Mouse (Mus musculus): ENCODE data around the gene Gpatch4. TPM values are rescaled to one million over a fixed set of nuclear protein-coding genes. Genes with fewer than 3 reads are reported as not detected.
A peak's percentile ranks its signal among the peaks of the same experiment; 100 is the strongest.

Gene Gpatch4
- total and polyA plus RNA-seq, 3 experiments: 105 to 240 (median 135) TPM

DNA sequence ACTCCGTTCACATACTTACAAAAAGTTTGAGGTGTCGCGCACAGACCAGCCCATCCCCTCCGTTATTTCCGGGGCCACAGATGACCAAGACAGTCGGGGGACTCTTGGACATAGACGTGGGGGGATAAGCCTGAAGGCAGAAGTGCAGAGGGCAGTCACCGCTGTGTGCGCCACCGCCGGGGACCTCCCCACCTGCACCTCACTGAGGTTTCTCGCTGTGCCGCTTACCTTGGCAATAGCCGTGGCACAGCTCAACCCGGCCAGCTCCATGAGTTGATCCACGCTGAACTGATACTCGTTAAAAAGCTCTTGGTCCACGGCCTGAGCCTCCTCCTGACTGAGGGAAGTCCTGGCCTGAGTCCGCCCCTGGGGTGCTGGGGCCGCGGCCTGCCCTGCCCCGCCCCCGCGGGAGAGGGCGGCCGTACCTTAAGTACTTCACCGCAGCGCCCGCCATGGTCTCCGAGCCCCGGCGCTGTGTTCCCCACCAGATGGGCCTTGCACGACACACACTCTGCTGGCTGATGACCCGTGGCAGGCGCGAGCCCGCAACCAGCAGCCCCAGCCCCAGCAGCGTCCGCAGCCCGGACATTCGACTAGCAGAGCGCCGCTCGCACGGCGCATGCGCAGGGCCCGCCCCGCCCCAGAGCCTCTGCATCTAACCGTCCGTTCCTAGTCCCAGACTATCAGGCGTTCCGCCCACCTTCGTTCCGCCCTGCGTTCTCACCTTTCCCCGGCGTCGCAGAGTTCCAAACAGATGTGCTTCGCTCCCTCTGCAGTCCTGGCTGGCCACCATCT lies 15.2 kb downstream of the Gpatch4 start, which contains the start of gene Naxe (continued):
- peak; percentile 89; the same call in 1 of the 2 replicates for TF ChIP-seq MAZ (IDR thresholded peaks at IDR 0.05; ENCODE audit: low read depth, low read length)
- TF ChIP-seq NELFE (IDR thresholded peaks at IDR 0.05; ENCODE audit: low read depth, low read length): peak; percentile 97
- peak; percentile 15 for TF ChIP-seq POLR2AphosphoS2 (IDR thresholded peaks at IDR 0.05; ENCODE audit: low read length)
- TF ChIP-seq SIN3A (IDR thresholded peaks at IDR 0.05; ENCODE audit: low read length): peak; percentile 91
- no peak for TF ChIP-seq JUND (IDR thresholded peaks at IDR 0.05; ENCODE audit: low read depth, low read length)
- peak; percentile 75 for TF ChIP-seq MXI1 (IDR thresholded peaks at IDR 0.05; ENCODE audit: low read depth, low read length)
- peak; percentile 46; the same call in 1 of the 2 replicates for TF ChIP-seq MYB (IDR thresholded peaks at IDR 0.05; ENCODE audit: low read depth, low read length)
- TF ChIP-seq USF2 (IDR thresholded peaks at IDR 0.05; ENCODE audit: borderline replicate concordance in 1 of 2, insufficient read depth in 1 of 2, low read depth in 1 of 2, low read length in 2 of 2): no peak
- peak; percentile 91; the same call in 1 of the 2 replicates for TF ChIP-seq ZMIZ1 (IDR thresholded peaks at IDR 0.05; ENCODE audit: low read depth, low read length)
- TF ChIP-seq ELF1 (IDR thresholded peaks at IDR 0.05; ENCODE audit: low read depth, low read length): peak; percentile 65; the same call in 1 of the 2 replicates
- peak in 1 of 2 experiments; percentile 52; a peak in 2 of 4 replicates for TF ChIP-seq EP300 (IDR thresholded peaks at IDR 0.05; ENCODE audit: low read depth in 1 of 2, low read length in 2 of 2)
- TF ChIP-seq UBTF (IDR thresholded peaks at IDR 0.05; ENCODE audit: borderline replicate concordance, insufficient read depth, low read depth, low read length): peak; percentile 98

- Histone ChIP-seq H3K4me1 (ENCODE audit: control insufficient read depth in 1 of 2, insufficient read depth in 2 of 2, low read length in 2 of 2) (no peaks in the 10 kb centered on the region), H3K36me3 (ENCODE audit: control insufficient read depth in 1 of 2, insufficient read depth in 2 of 2, low read length in 2 of 2) (no peaks in the 10 kb centered on the region), H3K9ac (ENCODE audit: control insufficient read depth, low read depth, low read length, poor library complexity, severe bottlenecking) (no peak overlapping the region), H3K79me2 (ENCODE audit: control insufficient read depth, insufficient read depth, low read length, poor library complexity) (no peaks in the 10 kb centered on the region), H3K27me3 (ENCODE audit: control insufficient read depth in 1 of 2, insufficient read depth in 2 of 2, low read length in 2 of 2) (peaks cover 4 to 7% of the 10 kb centered on the region in 2 experiments), H3K4me3 (ENCODE audit: control insufficient read depth in 1 of 2, insufficient read depth in 1 of 2, low read depth in 2 of 2, low read length in 2 of 2) (no peak overlapping the region), H3K9me3 (replicated peaks; ENCODE audit: insufficient read depth, low read length) (no peaks in the 10 kb centered on the region), H3K27ac (ENCODE audit: control insufficient read depth, low read depth, low read length) (no peak overlapping the region)
- peak; percentile 43 for DNase-seq (ENCODE audit: low read depth, low spot score)
- TF ChIP-seq ZKSCAN1 (IDR thresholded peaks at IDR 0.05; ENCODE audit: low read depth, low read length): no peak
- TF ChIP-seq MAZ (IDR thresholded peaks at IDR 0.05; ENCODE audit: low read depth, low read length): no peak
- no peak for TF ChIP-seq CHD2 (IDR thresholded peaks at IDR 0.05; ENCODE audit: low read length)
- no peak for TF ChIP-seq RCOR1 (IDR thresholded peaks at IDR 0.05; ENCODE audit: low read depth, low read length)
- TF ChIP-seq JUND (IDR thresholded peaks at IDR 0.05; ENCODE audit: low read depth, low read length): no peak
- TF ChIP-seq TAL1 (IDR thresholded peaks at IDR 0.05; ENCODE audit: low read length): no peak
- no peak for TF ChIP-seq NELFE (IDR thresholded peaks at IDR 0.05; ENCODE audit: low read depth, low read length)
- no peak for TF ChIP-seq ZNF384 (IDR thresholded peaks at IDR 0.05; ENCODE audit: low read depth, low read length)
- no peak for TF ChIP-seq ZMIZ1 (IDR thresholded peaks at IDR 0.05; ENCODE audit: low read depth, low read length)
- no peak for TF ChIP-seq CTCF (IDR thresholded peaks at IDR 0.05 in 2 of 3, conservative IDR thresholded peaks at IDR 0.05 in 1 of 3; ENCODE audit: control insufficient read depth in 1 of 3, insufficient read depth in 1 of 3, low read depth in 2 of 3, low read length in 3 of 3, poor library complexity in 1 of 3, severe bottlenecking in 1 of 3)
- no peak for TF ChIP-seq SMC3 (IDR thresholded peaks at IDR 0.05; ENCODE audit: low read depth, low read length)
- TF ChIP-seq MAX (IDR thresholded peaks at IDR 0.05; ENCODE audit: low read length): no peak
- TF ChIP-seq ELF1 (IDR thresholded peaks at IDR 0.05; ENCODE audit: low read depth, low read length): no peak
- TF ChIP-seq UBTF (IDR thresholded peaks at IDR 0.05; ENCODE audit: borderline replicate concordance, insufficient read depth, low read depth, low read length): no peak
- TF ChIP-seq MAFK (IDR thresholded peaks at IDR 0.05; ENCODE audit: borderline replicate concordance, low read depth, low read length): no peak
These were observed 25.5 kb downstream of the Gpatch4 start for GRCm38 (mm10) chr3:88068386-88068785.
